Mouse (Mus musculus) midbrain, embryonic 10.5 days (tissue): ENCODE data around the gene Cd44. TPM values are rescaled to one million over a fixed set of nuclear protein-coding genes. Genes with fewer than 3 reads are reported as not detected.

Experiments used
- DNase-seq: peaks from one replicate; pipeline ENCODE4 v3.0.0-alpha.2; 2017; ENCODE audit warnings: low spot score
- H3K27ac ChIP-seq: fragments of 300-500 bp; sonication (generic); replicated peaks from 2 replicates; pipeline ENCODE4 v1.5.1; 2016; ENCODE audit warnings: mild to moderate bottlenecking
- H3K27me3 ChIP-seq: fragments of 300-500 bp; sonication (generic); 2 replicates; pipeline ENCODE4 v1.6.1; 2016; ENCODE audit warnings: low read depth, mild to moderate bottlenecking; ENCODE audit not compliant: poor library complexity, severe bottlenecking
- H3K36me3 ChIP-seq: fragments of 300-500 bp; sonication (generic); 2 replicates; pipeline ENCODE4 v1.6.1; 2016; ENCODE audit warnings: mild to moderate bottlenecking, moderate library complexity
- H3K4me1 ChIP-seq: fragments of 300-500 bp; sonication (generic); 2 replicates; pipeline ENCODE4 v1.6.1; 2016
- H3K4me3 ChIP-seq: fragments of 300-500 bp; sonication (generic); 2 replicates; pipeline ENCODE4 v1.5.1; 2016; ENCODE audit warnings: mild to moderate bottlenecking, moderate library complexity
- H3K9me3 ChIP-seq: fragments of 300-500 bp; sonication (generic); replicated peaks from 2 replicates; pipeline ENCODE4 v1.6.1; 2016; ENCODE audit warnings: mild to moderate bottlenecking
- WGBS: fragments of 180-500 bp; shearing (Covaris S2); methylation state at CpG from one replicate; pipeline ENCODE4 v1.1.7; 2016; 5-methylcytosine and 5-hydroxymethylcytosine counted together
- polyA plus RNA-seq: library from polyadenylated mRNA; unstranded; fragments of >200 nt; fragmentation: Nextera tagmentation; extraction: Ambion mirVana; gene quantifications from 2 replicates; pipeline ENCODE4 v1.2.1, GENCODE M21; 2016

The Cd44 gene
- polyA plus RNA-seq, 1 experiment from 2014 or later = 2.9 TPM

GRCm38 (mm10) chr2:102905604-102906003 is 4.1 kb upstream of the Cd44 start:
- WGBS = 87% methylated on average over 3 of the region's 3 CpGs
- no peaks in the 10 kb centered on the region for H3K36me3 ChIP-seq
- no peaks in the 10 kb centered on the region for H3K9me3 ChIP-seq
- no peak overlapping the region for H3K4me3 ChIP-seq
- DNase-seq = no peak
- H3K27ac ChIP-seq = no peak overlapping the region
- peaks cover 21% of the 10 kb centered on the region for H3K27me3 ChIP-seq
- peaks cover 15% of the 10 kb centered on the region for H3K4me1 ChIP-seq

DNA sequence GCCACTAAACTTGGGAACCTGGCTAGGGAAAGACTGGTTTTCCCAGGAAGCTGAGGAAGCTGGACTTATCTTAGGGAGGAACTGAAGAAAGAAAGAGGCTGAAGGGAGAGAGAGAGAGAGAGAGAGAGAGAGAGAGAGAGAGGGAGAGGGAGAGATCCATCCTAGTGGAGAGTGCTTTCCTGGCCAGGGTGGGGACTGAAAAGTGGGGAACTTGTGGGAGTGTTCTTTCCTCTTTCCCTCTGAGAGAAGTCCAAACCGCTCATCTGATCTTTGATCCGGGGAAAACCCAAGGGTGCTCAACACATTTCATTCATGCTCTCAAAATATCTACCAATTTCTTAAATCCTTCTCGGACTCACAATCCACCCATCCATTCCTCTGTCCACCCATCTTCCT is 361 bp upstream of the Cd44 start:
- 14% methylated on average over 3 of the region's 3 CpGs for WGBS
- peak overlapping the region; percentile 76 for H3K27ac ChIP-seq
- no peak for DNase-seq

DNA sequence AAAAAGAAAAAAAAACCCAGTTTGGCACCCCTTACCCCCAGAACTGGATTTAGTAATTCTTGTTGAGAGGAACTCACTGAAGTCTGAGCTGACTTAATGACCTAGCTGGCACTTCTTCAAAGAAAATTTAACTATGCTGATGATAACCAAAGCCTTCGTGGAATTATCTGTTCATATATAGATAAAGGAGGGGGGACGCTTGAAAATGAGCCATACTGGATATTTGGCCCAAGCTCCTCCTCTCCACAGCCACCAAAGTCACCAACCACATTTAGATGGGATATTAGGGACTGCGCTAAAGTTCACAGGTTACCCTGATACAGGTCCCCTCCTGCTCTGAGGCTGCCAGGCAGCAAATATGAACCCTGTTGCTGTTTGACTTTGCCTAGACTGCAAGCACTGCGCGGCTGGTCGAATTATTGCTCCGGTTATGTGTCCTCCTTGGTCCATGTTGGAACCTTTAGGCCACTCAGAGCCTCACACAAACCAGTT is 1.2 kb downstream of the Cd44 start:
- H3K27me3 ChIP-seq = peaks cover 38% of the 10 kb centered on the region
- no peaks in the 10 kb centered on the region for H3K36me3 ChIP-seq
- peaks cover 15% of the 10 kb centered on the region for H3K4me1 ChIP-seq
- peak overlapping the region; percentile 61 for H3K4me3 ChIP-seq
- H3K9me3 ChIP-seq = no peaks in the 10 kb centered on the region
- no peak overlapping the region; the same call in 1 of the 2 replicates for H3K27ac ChIP-seq
- DNase-seq = no peak
- 58% methylated on average over 7 of the region's 7 CpGs for WGBS

More for the DNA sequence above, 361 bp upstream of the Cd44 start:
- peaks cover 15% of the 10 kb centered on the region for H3K4me1 ChIP-seq
- H3K4me3 ChIP-seq = peak overlapping the region; percentile 61
- H3K27me3 ChIP-seq = peaks cover 38% of the 10 kb centered on the region
- no peaks in the 10 kb centered on the region for H3K9me3 ChIP-seq
- H3K36me3 ChIP-seq = no peaks in the 10 kb centered on the region

DNA sequence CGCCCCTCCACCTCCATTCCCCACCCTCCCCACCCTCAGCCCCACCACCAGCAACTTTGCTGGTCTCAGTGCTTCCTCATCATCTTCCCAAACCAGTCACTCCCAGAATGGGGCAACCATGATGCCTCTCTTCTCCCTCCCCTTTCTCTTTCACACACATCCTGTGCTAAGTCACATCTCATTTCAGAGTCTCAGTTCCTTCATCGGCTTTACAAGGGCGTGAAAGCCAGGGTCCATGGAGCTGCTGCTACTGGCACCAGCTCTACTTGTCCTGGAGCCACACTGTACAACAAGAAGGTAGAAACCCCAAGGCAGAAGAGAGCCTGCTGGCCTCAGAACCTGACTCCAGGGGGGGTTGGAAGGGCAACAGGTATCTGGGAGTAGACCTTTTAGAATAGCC is 2.2 kb downstream of the Cd44 start:
- no peak overlapping the region for H3K27ac ChIP-seq
- no peaks in the 10 kb centered on the region for H3K9me3 ChIP-seq
- DNase-seq = no peak
- peaks cover 38% of the 10 kb centered on the region for H3K27me3 ChIP-seq
- H3K4me3 ChIP-seq = no peak overlapping the region
- H3K36me3 ChIP-seq = no peaks in the 10 kb centered on the region
- 74% methylated on average over 3 of the region's 3 CpGs for WGBS
- H3K4me1 ChIP-seq = peaks cover 15% of the 10 kb centered on the region

DNA sequence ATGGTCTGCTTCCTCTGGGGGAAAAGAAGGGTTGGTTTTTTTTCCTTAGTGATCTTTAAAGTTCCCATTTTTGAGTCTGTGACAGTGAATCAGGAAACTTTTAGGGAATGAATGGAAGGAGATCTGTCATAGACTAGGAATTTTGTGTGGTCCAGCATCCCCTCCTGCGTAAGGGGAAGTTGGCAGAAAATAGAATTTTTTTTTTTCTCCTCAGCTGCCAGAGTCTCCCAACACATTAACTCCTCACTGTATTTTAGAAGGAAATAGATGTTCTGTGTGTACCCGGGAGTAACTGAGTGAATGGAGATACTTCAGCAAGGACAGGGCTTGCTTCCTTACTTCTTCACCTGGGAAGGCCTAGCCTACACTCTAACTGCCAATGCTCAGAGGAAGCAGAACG is 2.9 kb downstream of the Cd44 start:
- 90% methylated on average over 3 of the region's 3 CpGs for WGBS
- no peaks in the 10 kb centered on the region for H3K9me3 ChIP-seq

DNA sequence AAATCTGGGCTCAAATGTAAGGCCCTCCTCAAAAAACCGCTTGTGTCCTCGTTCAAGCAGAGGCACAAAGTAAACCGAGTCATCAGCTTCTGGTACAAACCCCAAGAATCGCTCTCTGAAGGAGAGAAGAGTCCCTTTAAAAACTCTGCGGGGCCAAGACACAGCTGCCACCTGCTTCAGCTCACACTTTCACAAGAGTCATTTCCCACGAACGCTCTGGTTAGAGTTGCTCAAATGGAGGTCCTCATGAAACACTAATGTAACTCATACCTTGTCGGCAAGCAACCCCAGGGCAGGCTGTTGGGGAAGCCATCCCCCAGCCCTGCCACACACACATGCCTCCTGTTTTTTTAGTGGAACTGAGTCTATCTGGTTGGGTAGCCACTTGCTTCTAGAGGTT is 5.3 kb downstream of the Cd44 start:
- Histone ChIP-seq H3K27ac (no peak overlapping the region), H3K4me3 (no peak overlapping the region), H3K36me3 (no peaks in the 10 kb centered on the region), H3K4me1 (peaks cover 6% of the 10 kb centered on the region), H3K27me3 (peaks cover 22% of the 10 kb centered on the region), H3K9me3 (no peaks in the 10 kb centered on the region)
- 89% methylated on average over 8 of the region's 8 CpGs for WGBS
- no peak for DNase-seq

More for the DNA sequence above, 2.9 kb downstream of the Cd44 start:
- H3K36me3 ChIP-seq = no peaks in the 10 kb centered on the region
- H3K4me3 ChIP-seq = no peak overlapping the region
- H3K4me1 ChIP-seq = peaks cover 15% of the 10 kb centered on the region
- no peak overlapping the region for H3K27ac ChIP-seq
- no peak for DNase-seq
- H3K27me3 ChIP-seq = peaks cover 38% of the 10 kb centered on the region

GRCm38 (mm10) chr2:102895197-102895596 is 6.3 kb downstream of the Cd44 start:
- 80% methylated on average over 1 of the region's 1 CpGs for WGBS
- no peaks in the 10 kb centered on the region for H3K4me1 ChIP-seq

GRCm38 (mm10) chr2:102894785-102895184 is 6.7 kb downstream of the Cd44 start:
- Histone ChIP-seq H3K36me3 (no peaks in the 10 kb centered on the region), H3K4me3 (no peak overlapping the region), H3K9me3 (no peaks in the 10 kb centered on the region), H3K4me1 (no peaks in the 10 kb centered on the region), H3K27ac (no peak overlapping the region), H3K27me3 (peaks cover 9% of the 10 kb centered on the region)
- WGBS = 83% methylated on average over 4 of the region's 4 CpGs
- no peak for DNase-seq

More at GRCm38 (mm10) chr2:102895197-102895596, 6.3 kb downstream of the Cd44 start:
- no peaks in the 10 kb centered on the region for H3K36me3 ChIP-seq
- no peaks in the 10 kb centered on the region for H3K9me3 ChIP-seq
- H3K4me3 ChIP-seq = no peak overlapping the region
- DNase-seq = no peak
- no peak overlapping the region for H3K27ac ChIP-seq
- H3K27me3 ChIP-seq = peaks cover 13% of the 10 kb centered on the region

DNA sequence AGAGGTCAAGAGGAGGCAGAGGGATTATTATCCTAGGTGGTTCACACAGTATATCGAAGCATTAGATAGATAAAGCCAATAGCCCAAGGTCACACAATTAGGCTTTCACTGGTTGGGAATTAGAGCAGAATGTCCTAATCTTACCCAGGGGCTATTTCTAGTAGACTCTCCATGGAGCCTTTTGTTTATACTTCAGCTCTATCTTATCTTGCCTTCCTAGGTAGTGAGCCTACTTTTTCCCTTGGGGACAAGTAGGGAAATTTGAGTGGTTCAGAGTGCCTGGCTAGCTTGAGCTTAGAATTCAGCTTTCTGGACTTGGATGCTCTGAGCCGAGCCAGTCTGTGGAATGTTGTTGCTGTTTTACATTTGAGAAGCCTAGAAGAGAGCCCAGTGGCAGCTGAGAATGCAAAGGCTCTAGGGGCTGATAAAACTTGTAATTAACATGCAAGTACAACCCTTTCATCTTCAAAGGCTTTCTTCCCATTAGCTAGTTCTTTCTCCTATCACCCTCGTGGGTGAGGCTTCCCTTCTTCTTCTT is 12.7 kb downstream of the Cd44 start:
- Histone ChIP-seq H3K4me1 (no peaks in the 10 kb centered on the region), H3K36me3 (no peaks in the 10 kb centered on the region), H3K27me3 (no peaks in the 10 kb centered on the region), H3K4me3 (no peak overlapping the region), H3K27ac (no peak overlapping the region), H3K9me3 (no peaks in the 10 kb centered on the region)
- WGBS = 37% methylated on average over 3 of the region's 3 CpGs
- no peak for DNase-seq

DNA sequence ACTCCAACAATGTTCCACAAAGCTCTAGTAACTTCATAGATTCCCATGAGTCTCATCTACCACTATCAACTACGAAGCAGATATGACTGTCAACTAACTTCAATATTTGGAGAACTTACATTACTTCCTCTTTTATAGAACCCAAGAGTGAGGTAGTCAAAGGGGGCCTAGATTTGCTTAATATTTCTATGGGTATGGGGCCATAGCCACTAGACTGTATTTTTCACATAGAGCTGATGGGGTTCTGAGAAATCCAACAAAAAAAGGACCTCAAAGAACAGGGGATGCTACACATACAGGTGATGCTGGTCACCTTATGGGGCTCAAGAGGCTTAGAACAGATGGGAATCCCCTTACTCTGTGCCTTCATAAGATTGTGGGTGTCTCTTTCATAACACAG is 14.3 kb downstream of the Cd44 start:
- DNase-seq = no peak
- peaks cover 5% of the 10 kb centered on the region; the same call in 1 of the 2 replicates for H3K4me1 ChIP-seq
- H3K36me3 ChIP-seq = no peaks in the 10 kb centered on the region
- H3K27me3 ChIP-seq = no peaks in the 10 kb centered on the region
- H3K4me3 ChIP-seq = no peak overlapping the region
- H3K9me3 ChIP-seq = no peaks in the 10 kb centered on the region
- WGBS = 82% methylated on average over 1 of the region's 1 CpGs
- no peak overlapping the region for H3K27ac ChIP-seq

DNA sequence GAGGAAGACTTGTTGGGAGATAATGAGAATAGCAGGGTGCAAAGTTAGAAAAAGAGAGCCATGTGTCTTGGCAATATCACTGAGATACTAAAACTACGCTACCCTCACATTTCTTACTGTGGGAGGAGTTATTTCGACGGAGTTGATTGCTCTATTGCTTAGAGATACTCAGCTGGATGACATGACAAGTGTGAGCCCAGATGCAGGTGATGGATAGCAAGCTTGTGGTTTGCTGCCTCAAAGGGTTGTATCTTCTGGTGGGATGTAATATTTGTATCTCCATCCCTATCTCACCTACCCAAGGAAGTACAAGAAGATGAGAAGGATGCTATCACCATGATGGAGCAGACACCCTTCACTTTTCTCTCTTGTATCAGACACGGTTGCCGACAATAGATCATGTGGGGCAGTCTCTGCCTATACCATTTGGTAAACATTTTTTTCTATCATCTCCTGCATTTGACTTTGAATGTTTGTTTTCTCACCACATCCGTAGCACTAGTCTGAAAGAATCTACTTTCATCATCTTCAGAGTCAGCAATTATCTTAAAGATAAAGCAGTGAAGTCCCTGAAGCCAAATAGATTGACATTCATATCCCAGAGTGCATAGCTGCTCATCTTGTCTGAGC is 15.0 kb downstream of the Cd44 start:
- Histone ChIP-seq H3K4me1 (peaks cover 5% of the 10 kb centered on the region; the same call in 1 of the 2 replicates), H3K4me3 (no peak overlapping the region), H3K9me3 (no peaks in the 10 kb centered on the region), H3K27ac (no peak overlapping the region), H3K36me3 (no peaks in the 10 kb centered on the region), H3K27me3 (no peaks in the 10 kb centered on the region)
- no peak for DNase-seq
- WGBS = 92% methylated on average over 6 of the region's 6 CpGs

GRCm38 (mm10) chr2:102882597-102883272 is 18.7 kb downstream of the Cd44 start:
- no peaks in the 10 kb centered on the region for H3K36me3 ChIP-seq
- H3K9me3 ChIP-seq = no peaks in the 10 kb centered on the region
- peaks cover 11% of the 10 kb centered on the region for H3K4me1 ChIP-seq
- no peaks in the 10 kb centered on the region for H3K27me3 ChIP-seq
- WGBS = 68% methylated on average over 6 of the region's 6 CpGs
- no peak for DNase-seq
- H3K27ac ChIP-seq = 0 out of 2 replicates have a peak overlapping the region, but pooled peaks have one; percentile 28
- no peak overlapping the region for H3K4me3 ChIP-seq
